Mouse (Mus musculus) MEL (cell line): ENCODE data around the gene H2-Eb2. TPM values are rescaled to one million over a fixed set of nuclear protein-coding genes. Genes with fewer than 3 reads are reported as not detected.

Source experiments
- DNase-seq: peaks from one replicate; pipeline ENCODE4 v3.0.0; 2011; ENCODE audit warnings: low read depth, low spot score
- H3K27ac ChIP-seq: 2 replicates; pipeline ENCODE4 v1.5.1; 2012; ENCODE audit warnings: low read depth, mild to moderate bottlenecking, control low read depth, low read length, moderate library complexity; ENCODE audit not compliant: control insufficient read depth
- H3K27me3 ChIP-seq, 2 experiments: fragments of 150-350 bp in 1 of 2; sonication (generic) in 1 of 2; 2 replicates each; pipeline ENCODE4 v1.6.1; 2012; ENCODE audit warnings: low read length in 2 of 2, mild to moderate bottlenecking in 2 of 2, improper control_type of control experiment in 1 of 2, moderate library complexity in 1 of 2; ENCODE audit not compliant: insufficient read depth in 2 of 2, control insufficient read depth in 1 of 2
- H3K36me3 ChIP-seq, 2 experiments: 2 replicates each; pipeline ENCODE4 v1.6.1; 2012 to 2014; ENCODE audit warnings: low read length in 2 of 2, improper control_type of control experiment in 1 of 2, inconsistent platforms in 1 of 2, mild to moderate bottlenecking in 1 of 2; ENCODE audit not compliant: insufficient read depth in 2 of 2, control insufficient read depth in 1 of 2
- H3K4me1 ChIP-seq, 2 experiments: fragments of 150-350 bp in 1 of 2; sonication (generic) in 1 of 2; 2 replicates each; pipeline ENCODE4 v1.6.1; 2012; ENCODE audit warnings: low read length in 2 of 2, improper control_type of control experiment in 1 of 2, mild to moderate bottlenecking in 1 of 2; ENCODE audit not compliant: insufficient read depth in 2 of 2, control insufficient read depth in 1 of 2
- H3K4me3 ChIP-seq, 2 experiments: fragments of 150-350 bp in 1 of 2; sonication (generic) in 1 of 2; 2 replicates each; pipeline ENCODE4 v1.5.1; 2012; ENCODE audit warnings: low read depth in 2 of 2, low read length in 2 of 2, mild to moderate bottlenecking in 2 of 2, moderate library complexity in 2 of 2, control low read depth in 1 of 2, improper control_type of control experiment in 1 of 2; ENCODE audit not compliant: control insufficient read depth in 1 of 2, insufficient read depth in 1 of 2
- H3K79me2 ChIP-seq: 2 replicates; pipeline ENCODE4 v1.6.1; 2012; ENCODE audit warnings: mild to moderate bottlenecking, low read length, moderate library complexity; ENCODE audit not compliant: control insufficient read depth, poor library complexity, insufficient read depth
- H3K9ac ChIP-seq: 2 replicates; pipeline ENCODE4 v1.6.1; 2012; ENCODE audit warnings: low read depth, mild to moderate bottlenecking, control low read depth, low read length, moderate library complexity; ENCODE audit not compliant: control insufficient read depth, poor library complexity, severe bottlenecking
- H3K9me3 ChIP-seq: fragments of 150-350 bp; sonication (generic); replicated peaks from 2 replicates; pipeline ENCODE4 v1.6.1; 2012; ENCODE audit warnings: mild to moderate bottlenecking, low read length, improper control_type of control experiment, moderate library complexity; ENCODE audit not compliant: insufficient read depth
- CHD1 ChIP-seq: IDR thresholded peaks from 2 replicates; pipeline ENCODE4 v1.6.1; 2012; ENCODE audit warnings: low read depth, mild to moderate bottlenecking, inconsistent platforms, low read length, improper control_type of control experiment
- CHD2 ChIP-seq: IDR thresholded peaks from 2 replicates; pipeline ENCODE4 v1.6.1; 2011; ENCODE audit warnings: low read length, improper control_type of control experiment
- ELF1 ChIP-seq: IDR thresholded peaks from 2 replicates; pipeline ENCODE4 v1.6.1; 2014; ENCODE audit warnings: low read depth, mild to moderate bottlenecking, inconsistent platforms, low read length, improper control_type of control experiment, moderate library complexity
- EP300 ChIP-seq, 2 experiments: IDR thresholded peaks; 2 replicates each; pipeline ENCODE4 v1.6.1; 2011; ENCODE audit warnings: improper control_type of control experiment in 2 of 2, low read length in 2 of 2, low read depth in 1 of 2, mild to moderate bottlenecking in 1 of 2
- GABPA ChIP-seq: IDR thresholded peaks from 2 replicates; pipeline ENCODE4 v1.6.1; 2012; ENCODE audit warnings: low read depth, mild to moderate bottlenecking, inconsistent platforms, low read length, improper control_type of control experiment, moderate library complexity
- KAT2A ChIP-seq: conservative IDR thresholded peaks from 2 replicates; pipeline ENCODE4 v1.6.1; 2012; ENCODE audit warnings: low read depth, low read length, improper control_type of control experiment, inconsistent platforms
- MAX ChIP-seq: IDR thresholded peaks from 2 replicates; pipeline ENCODE4 v1.6.1; 2011; ENCODE audit warnings: low read length, improper control_type of control experiment
- MYB ChIP-seq: IDR thresholded peaks from 2 replicates; pipeline ENCODE4 v1.6.1; 2011; ENCODE audit warnings: mild to moderate bottlenecking, low read depth, low read length, improper control_type of control experiment
- POLR2A ChIP-seq, 2 experiments: IDR thresholded peaks; 2 replicates each; pipeline ENCODE4 v1.6.1; 2011 to 2012; ENCODE audit warnings: low read length in 2 of 2, mild to moderate bottlenecking in 2 of 2, control low read depth in 1 of 2, improper control_type of control experiment in 1 of 2, low read depth in 1 of 2, moderate library complexity in 1 of 2; ENCODE audit not compliant: control insufficient read depth in 1 of 2, insufficient read depth in 1 of 2, poor library complexity in 1 of 2
- POLR2AphosphoS5 ChIP-seq: IDR thresholded peaks from 2 replicates; pipeline ENCODE4 v1.6.1; 2012; ENCODE audit warnings: low read depth, borderline replicate concordance, mild to moderate bottlenecking, inconsistent platforms, low read length, moderate library complexity, mixed read lengths
- USF1 ChIP-seq: IDR thresholded peaks from 2 replicates; pipeline ENCODE4 v1.6.1; 2014; ENCODE audit warnings: low read depth, mild to moderate bottlenecking, inconsistent platforms, low read length, improper control_type of control experiment, moderate library complexity
- USF2 ChIP-seq, 2 experiments: IDR thresholded peaks; 2 replicates each; pipeline ENCODE4 v1.6.1; 2011 to 2012; ENCODE audit warnings: improper control_type of control experiment in 2 of 2, low read length in 2 of 2, borderline replicate concordance in 1 of 2, inconsistent platforms in 1 of 2, low read depth in 1 of 2, mild to moderate bottlenecking in 1 of 2; ENCODE audit not compliant: insufficient read depth in 1 of 2
- ZKSCAN1 ChIP-seq: IDR thresholded peaks from 2 replicates; pipeline ENCODE4 v1.6.1; 2012; ENCODE audit warnings: low read depth, mild to moderate bottlenecking, inconsistent platforms, low read length, improper control_type of control experiment, moderate library complexity
- polyA plus RNA-seq, 2 experiments: library from polyadenylated mRNA; stranded (reverse) in 1 of 2; unstranded in 1 of 2; fragments of >175 nt in 1 of 2; fragments of >200 nt in 1 of 2; gene quantifications; 2 replicates each; pipeline versions ENCODE4 v1.2.1 to v1.2.4; 2012; ENCODE audit warnings: low replicate concordance in 2 of 2, low read depth in 1 of 2; ENCODE audit not compliant: insufficient read length in 2 of 2, insufficient read depth in 1 of 2, missing spikeins in 1 of 2
- total RNA-seq: library from RNA; depleted of rRNA; stranded (reverse); fragments of 300-350 nt; gene quantifications from 2 replicates; pipeline ENCODE4 v1.2.3, GENCODE M21; 2012

The H2-Eb2 gene
- total and polyA plus RNA-seq, 3 experiments, result not detected

- peak; percentile 91 for TF ChIP-seq CHD2
- no peak for TF ChIP-seq USF2 (IDR thresholded peaks at IDR 0.05; ENCODE audit: borderline replicate concordance in 1 of 2, insufficient read depth in 1 of 2, low read depth in 1 of 2, low read length in 2 of 2)
- no peak for TF ChIP-seq KAT2A
- no peak for TF ChIP-seq GABPA
- TF ChIP-seq MAX, result no peak
- DNase-seq, result peak; percentile 72
Observed at GRCm38 (mm10) chr17:34304751-34305150, 20.7 kb upstream of the H2-Eb2 start.

DNA sequence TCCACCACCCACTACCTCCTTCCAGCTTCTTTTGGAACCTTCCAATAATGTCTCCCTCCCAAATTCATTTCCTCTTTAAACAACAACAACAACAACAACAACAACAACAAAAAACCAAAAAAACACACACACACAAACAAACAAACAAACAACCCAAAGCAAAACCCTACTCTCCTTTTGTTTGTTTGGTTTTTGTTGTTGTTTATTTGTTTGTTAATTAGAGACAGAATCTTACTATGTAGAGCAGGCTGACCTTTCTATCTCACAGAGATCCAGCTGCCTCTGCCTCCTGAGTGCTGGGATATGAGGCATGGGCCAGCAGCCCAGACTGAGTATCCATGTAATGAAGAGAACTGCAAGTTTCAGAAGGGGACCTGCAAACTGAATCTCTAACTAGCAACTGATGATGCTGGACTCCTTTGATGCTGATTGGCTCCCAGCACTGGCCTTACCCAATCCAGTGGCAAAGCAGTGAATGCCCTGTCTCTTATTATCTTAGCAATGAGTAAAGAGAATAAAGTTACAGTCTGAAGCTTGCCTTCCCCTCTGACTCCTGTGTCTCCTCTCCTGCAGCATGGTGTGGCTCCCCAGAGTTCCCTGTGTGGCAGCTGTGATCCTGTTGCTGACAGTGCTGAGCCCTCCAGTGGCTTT, 20.0 kb upstream of the H2-Eb2 start, which contains the start of gene H2-Eb1:
H2-Eb1 (plus strand) TSS at position 488 of the 651 bp plus-strand sequence.
- H3K27ac ChIP-seq, result no peak within 1 kb of the TSS
- H3K27me3 ChIP-seq, result no peaks in the 10 kb centered on the region; a peak in 1 of 4 replicates
- DNase-seq, result peak; percentile 90
- TF ChIP-seq CHD2, result peak; percentile 96
- TF ChIP-seq POLR2A (IDR thresholded peaks at IDR 0.05; ENCODE audit: control insufficient read depth in 1 of 2, insufficient read depth in 1 of 2, low read depth in 1 of 2, low read length in 2 of 2, poor library complexity in 1 of 2), result no peak
- TF ChIP-seq, all 39 proteins: peak for 1
- Histone ChIP-seq H3K9me3 (no peaks in the 10 kb centered on the region), H3K4me3 (no peak within 1 kb of the TSS), H3K4me1 (no peaks in the 10 kb centered on the region; a peak in 1 of 4 replicates), H3K9ac (no peak within 1 kb of the TSS), H3K79me2 (no peaks in the 10 kb centered on the region), H3K36me3 (no peaks in the 10 kb centered on the region)

More at GRCm38 (mm10) chr17:34304751-34305150, 20.7 kb upstream of the H2-Eb2 start:
- Histone ChIP-seq H3K79me2 (no peaks in the 10 kb centered on the region), H3K36me3 (no peaks in the 10 kb centered on the region), H3K4me1 (no peaks in the 10 kb centered on the region; a peak in 1 of 4 replicates), H3K27me3 (no peaks in the 10 kb centered on the region; a peak in 1 of 4 replicates), H3K27ac (no peak overlapping the region), H3K9me3 (no peaks in the 10 kb centered on the region), H3K9ac (no peak overlapping the region), H3K4me3 (no peak overlapping the region)

DNA sequence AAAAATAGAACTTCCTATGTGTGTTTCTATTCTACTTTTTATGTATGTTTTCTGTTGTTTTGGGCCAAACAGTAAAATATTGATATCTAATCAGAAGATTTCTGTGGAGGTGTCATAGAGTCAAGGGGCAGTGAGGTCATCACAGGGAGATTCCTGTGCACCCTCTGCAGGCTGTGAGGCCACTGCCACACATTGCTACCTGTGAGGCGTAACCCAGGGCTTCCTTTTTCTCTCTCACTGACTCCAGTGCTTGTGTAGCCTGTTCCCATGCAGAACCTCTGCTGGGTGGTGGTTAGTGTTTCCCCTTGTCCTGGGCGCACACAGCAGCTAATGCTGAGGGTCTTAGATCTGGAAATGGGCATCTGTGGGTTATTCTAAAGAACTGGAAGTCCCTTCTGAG, 19.1 kb upstream of the H2-Eb2 start:
- peak; percentile 16 for DNase-seq
- Histone ChIP-seq H3K4me1 (no peaks in the 10 kb centered on the region; a peak in 1 of 4 replicates), H3K36me3 (no peaks in the 10 kb centered on the region), H3K4me3 (no peak overlapping the region), H3K9ac (no peak overlapping the region), H3K9me3 (no peaks in the 10 kb centered on the region), H3K79me2 (no peaks in the 10 kb centered on the region), H3K27ac (no peak overlapping the region), H3K27me3 (no peaks in the 10 kb centered on the region; a peak in 1 of 4 replicates)
- TF ChIP-seq POLR2AphosphoS5 (no peak), ZKSCAN1 (no peak), CHD1 (no peak), ELF1 (no peak), MYB (no peak), USF1 (no peak), EP300 (IDR thresholded peaks at IDR 0.05; ENCODE audit: low read depth in 1 of 2, low read length in 2 of 2) (no peak), MAX (no peak)
